Comparison of ENCODE assay signal across 17 mouse cellular contexts in genomic region chr4:41622071-41622470, GRCm38 (mm10). TPM values are rescaled to one million over a fixed set of nuclear protein-coding genes. Genes with fewer than 3 reads are reported as not detected.
"Had no signal": no experiment of that assay in that cellular context is flagged by ENCODE, and none has a peak within 500 bp of the region (broad histone marks: within the 10 kb centered on the region; RNA-seq: fewer than 3 reads in every experiment).

No protein-coding gene starts in this region.

- ATAC-seq: hindbrain, embryonic 16.5 days; intestine, embryonic 16.5 days; liver, embryonic 12.5 days had no signal

- DNase-seq: gastrocnemius, postnatal 14 days; gastrocnemius, postnatal 36 days; heart, adult 11 months; heart, adult 2 months; heart, postnatal 14 days; heart, postnatal 36 days; kidney, adult 11 months; kidney, adult 2 months; kidney, adult 9 months; kidney, postnatal 14 days; kidney, postnatal 36 days; layer of hippocampus, adult 9-11 months; layer of hippocampus, postnatal 36 days had no signal

RNA-seq across cellular contexts. Expression of gene Dnaic1, which starts 52.5 kb away (rescaled TPM):
- total RNA-seq: gastrocnemius, postnatal 36 days; hematopoietic stem cell, adult 5-6 weeks had no signal
